ENCODE assay signal across 8 mouse cellular contexts in genomic region chr12:49400853-49401118, GRCm38 (mm10). TPM values are rescaled to one million over a fixed set of nuclear protein-coding genes. Genes with fewer than 3 reads are reported as not detected.
DNase-seq lines count a peak whose midpoint lies in the region; ATAC-seq and TF ChIP-seq lines count a peak whose summit lies in the region.

No protein-coding gene starts in this region.

- TF ChIP-seq POLR2A in testis, adult 2 months (IDR thresholded peaks at IDR 0.05; ENCODE audit: control insufficient read depth, low read depth, low read length): no peak

- H3K36me3 ChIP-seq in testis, adult 2 months (ENCODE audit: control insufficient read depth, insufficient read depth, low read length): no peaks in the 10 kb centered on the region
- H3K36me3 ChIP-seq in liver, embryonic 13.5 days: no peaks in the 10 kb centered on the region

- H3K4me1 ChIP-seq in testis, adult 2 months (ENCODE audit: control insufficient read depth, insufficient read depth, low read length): peaks cover 5% of the 10 kb centered on the region
- 0 out of 2 replicates have a peak, but pooled peaks cover 4% of the 10 kb centered on the region for H3K4me1 ChIP-seq in liver, embryonic 13.5 days (replicated peaks)

- no peak overlapping the region for H3K9ac ChIP-seq in liver, embryonic 13.5 days

- WGBS in liver, embryonic 13.5 days (ENCODE audit: insufficient replicate concordance): 0% methylated on average over 8 of the region's 8 CpGs

- H3K27me3 ChIP-seq in testis, adult 2 months (ENCODE audit: control insufficient read depth, insufficient read depth, low read length): no peaks in the 10 kb centered on the region; the same call in 1 of the 2 replicates
- H3K27me3 ChIP-seq in liver, embryonic 13.5 days: peaks cover 58% of the 10 kb centered on the region

- peak overlapping the region; percentile 68 for H3K4me3 ChIP-seq in testis, adult 2 months (ENCODE audit: control insufficient read depth, low read depth, low read length)
- no peak overlapping the region for H3K4me3 ChIP-seq in liver, embryonic 13.5 days (replicated peaks)

- H3K27ac ChIP-seq in testis, adult 2 months (ENCODE audit: control insufficient read depth, insufficient read depth, low read depth, low read length): no peak overlapping the region
- H3K27ac ChIP-seq in liver, embryonic 13.5 days: no peak overlapping the region

- no peaks in the 10 kb centered on the region for H3K9me3 ChIP-seq in liver, embryonic 13.5 days (replicated peaks)

- peak; percentile 14; the same call in 1 of the 2 replicates for ATAC-seq in frontal cortex, adult (ENCODE audit: low TSS enrichment)
- no peak for ATAC-seq in liver, embryonic 13.5 days (ENCODE audit: low read depth)

- no peak for TF ChIP-seq CTCF in testis, adult 2 months (IDR thresholded peaks at IDR 0.05; ENCODE audit: control insufficient read depth, insufficient read depth, insufficient replicate concordance, low read depth, low read length)

- no peak for DNase-seq in frontal cortex, postnatal 10 days (ENCODE audit: low spot score in 2 of 2)
- DNase-seq in testis, postnatal 14 days (ENCODE audit: low spot score): no peak
- no peak for DNase-seq in liver, embryonic 13.5 days
- no peak for DNase-seq in ovary, adult 18-20 months (ENCODE audit: low spot score)
- DNase-seq in frontal cortex, postnatal 36 days (ENCODE audit: low spot score in 2 of 2): no peak
- DNase-seq in thymus, postnatal 0 days (ENCODE audit: low spot score): no peak

- H3K4me2 ChIP-seq in liver, embryonic 13.5 days: peak overlapping the region; percentile 43; the same call in 1 of the 2 replicates

RNA-seq across cellular contexts. Expression of gene Gm43517, which starts 15.8 kb away (rescaled TPM):
- 0.02 TPM in 1 of 2 replicates, not detected in the other for polyA plus RNA-seq in testis, adult 2 months (2012; rRNA removed)
- not detected in 2 replicates for polyA plus RNA-seq in liver, embryonic 13.5 days (2015; fragmentation: Nextera tagmentation; extraction: Ambion mirVana)
- 0.04 and 0.07 TPM in 2 replicates for polyA plus RNA-seq in thymus, postnatal 0 days (2015; fragmentation: Nextera tagmentation; extraction: Ambion mirVana)

RNA-seq across cellular contexts. Expression of gene Foxg1, which starts 18.3 kb away (rescaled TPM):
- 0.67 and 0.91 TPM in 2 replicates for polyA plus RNA-seq in testis, adult 2 months (2012; rRNA removed)
- polyA plus RNA-seq in liver, embryonic 13.5 days (2015; fragmentation: Nextera tagmentation; extraction: Ambion mirVana): 0.03 TPM in 1 of 2 replicates, not detected in the other
- polyA plus RNA-seq in thymus, postnatal 0 days (2015; fragmentation: Nextera tagmentation; extraction: Ambion mirVana): 2.0 and 3.1 TPM in 2 replicates
